Mouse (Mus musculus): ENCODE results near the gene Zrsr1. TPM values are rescaled to one million over a fixed set of nuclear protein-coding genes. Genes with fewer than 3 reads are reported as not detected.

Gene Zrsr1
- 10 to 100 TPM; 57.8 to 76.0 (median 69.8) TPM for total RNA-seq (2022)

- peak; percentile 67 to 76 for DNase-seq (ENCODE audit: low spot score in 2 of 2)
These were observed at the start of gene Zrsr1 for GRCm38 (mm10) chr11:22971835-22972709. TSS of gene Zrsr1 (plus strand) at chr11:22972005.

GRCm38 (mm10) chr11:22922546-22922945 is 49.3 kb upstream of the Zrsr1 start:
- DNase-seq (ENCODE audit: low spot score in 2 of 2), result no peak

DNA sequence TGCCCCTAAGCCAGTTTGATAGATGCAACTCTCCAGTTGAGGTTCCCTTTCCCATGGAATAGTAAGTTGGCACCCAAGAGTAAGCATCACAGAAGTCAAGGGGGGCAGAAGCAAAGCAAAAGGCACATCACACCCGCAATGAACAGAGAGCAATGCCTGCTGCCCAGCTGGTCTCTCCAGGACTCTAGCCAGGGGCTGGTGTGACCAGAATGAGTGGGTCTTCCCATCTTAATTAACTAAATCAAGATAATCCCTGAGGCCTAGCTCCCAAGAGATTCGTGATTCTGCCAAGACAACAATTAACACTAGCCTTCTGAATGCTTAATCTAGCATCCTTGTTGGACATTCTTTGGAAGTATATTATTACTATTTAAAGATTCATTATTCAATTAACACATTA is 48.2 kb upstream of the Zrsr1 start:
- no peak for DNase-seq (ENCODE audit: low spot score in 2 of 2)

DNA sequence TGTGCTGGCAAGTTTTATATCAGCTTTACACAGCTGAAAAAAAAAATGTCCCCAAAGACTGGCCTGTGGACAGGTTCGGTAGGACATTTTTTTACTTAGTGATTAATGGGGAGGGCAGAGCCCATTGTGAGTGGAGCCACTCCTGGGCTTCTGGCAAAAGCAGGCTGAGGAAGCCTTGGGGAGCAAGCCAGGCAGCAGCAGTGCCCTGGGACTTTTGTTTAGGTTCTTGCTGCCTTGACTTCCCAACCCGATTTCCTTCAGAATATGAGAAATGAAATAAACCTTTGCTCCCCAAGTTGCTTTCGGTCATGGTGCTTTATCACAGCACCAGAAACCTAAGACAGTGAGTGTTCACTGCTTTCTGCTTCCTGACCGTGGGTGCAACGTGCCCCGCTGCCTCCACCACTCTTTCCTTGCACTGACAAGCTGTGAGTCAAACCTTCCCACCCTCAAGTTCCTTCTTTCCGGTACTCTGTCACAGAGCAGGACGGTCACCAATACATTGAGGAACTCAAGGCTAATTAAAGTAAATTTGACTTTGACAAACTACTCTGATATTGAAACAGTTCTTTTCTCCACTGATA is 43.1 kb upstream of the Zrsr1 start:
- DNase-seq (ENCODE audit: low spot score in 2 of 2), result no peak

DNA sequence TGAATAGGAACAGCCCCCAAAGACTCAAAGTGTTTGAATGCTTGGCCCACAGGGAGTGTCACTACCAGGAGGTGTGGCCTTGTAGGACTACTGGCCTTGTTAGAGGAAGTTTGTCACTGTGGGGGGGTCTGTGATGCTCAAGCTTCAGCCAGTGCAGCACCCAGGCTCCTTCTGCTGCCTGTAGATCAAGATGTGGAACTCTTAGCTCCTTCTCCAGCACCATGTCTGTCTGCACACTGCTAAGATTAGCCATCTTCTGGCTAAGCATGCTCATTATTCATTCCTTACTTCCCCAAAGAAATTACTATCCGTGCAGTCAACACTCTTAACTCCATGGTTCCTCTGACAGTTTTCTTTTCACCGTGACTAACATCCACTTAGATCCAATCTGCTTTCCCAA is 41.7 kb upstream of the Zrsr1 start:
- no peak for DNase-seq (ENCODE audit: low spot score in 2 of 2)

DNA sequence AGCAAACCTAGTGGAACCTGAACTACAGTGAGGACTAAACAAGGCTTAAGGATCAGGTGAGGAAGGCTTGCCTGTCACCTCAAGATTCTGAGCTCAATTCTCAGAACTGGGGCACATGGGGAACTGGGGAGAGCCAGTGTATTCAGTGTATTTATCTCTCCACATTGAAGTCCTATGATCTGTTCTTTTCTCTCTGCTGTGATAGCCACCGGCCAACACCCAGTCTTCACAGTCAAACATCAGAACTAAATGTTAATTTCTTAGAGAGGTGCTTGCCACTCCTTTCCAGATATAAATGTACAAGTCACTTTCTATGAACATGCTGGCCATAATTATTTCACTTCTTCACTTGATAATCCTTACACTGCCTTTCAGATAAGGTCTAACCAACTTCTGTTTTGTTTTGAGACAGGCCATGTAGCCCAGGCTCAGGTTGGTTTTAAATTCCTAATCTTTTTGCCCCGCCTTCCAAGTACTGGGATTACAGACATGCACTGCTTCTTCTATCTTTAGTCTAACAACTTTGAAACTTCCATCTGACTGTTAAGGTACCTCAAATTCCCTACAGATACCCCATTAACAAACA is 40.4 kb upstream of the Zrsr1 start:
- DNase-seq (ENCODE audit: low spot score in 2 of 2), result no peak

- no peak for DNase-seq (ENCODE audit: low spot score in 2 of 2)
These were observed 39.6 kb upstream of the Zrsr1 start for GRCm38 (mm10) chr11:22932167-22932566.

- no peak for DNase-seq (ENCODE audit: low spot score in 2 of 2)
These were observed 35.2 kb upstream of the Zrsr1 start for GRCm38 (mm10) chr11:22936446-22937125.

DNA sequence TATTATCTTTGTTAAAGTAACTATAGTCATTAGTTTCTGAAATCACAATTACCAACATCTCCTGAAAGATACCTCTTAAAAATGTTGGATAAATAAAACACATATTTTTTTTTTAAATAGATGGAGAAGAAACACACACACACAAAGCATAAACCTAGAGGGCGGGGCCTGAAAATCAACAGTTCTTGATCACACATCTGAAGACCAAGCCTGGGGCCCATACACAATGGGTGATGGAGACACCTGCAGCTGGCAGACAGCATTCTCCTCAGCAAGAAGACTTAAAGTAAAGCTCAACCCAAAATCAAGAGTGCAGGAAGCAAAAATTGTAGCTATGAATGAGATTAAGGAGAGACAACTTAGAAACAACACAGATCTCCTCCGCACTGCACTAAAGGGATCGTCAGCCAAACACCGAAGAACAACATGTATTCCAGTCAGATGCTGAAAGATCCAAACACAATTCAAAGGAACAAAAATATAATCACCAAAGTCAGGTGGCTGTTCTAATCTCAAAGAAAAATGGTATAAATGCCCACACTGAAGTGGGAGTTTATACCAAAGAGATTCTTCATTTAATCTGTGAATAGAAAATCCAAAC is 34.0 kb upstream of the Zrsr1 start:
- no peak for DNase-seq (ENCODE audit: low spot score in 2 of 2)

DNA sequence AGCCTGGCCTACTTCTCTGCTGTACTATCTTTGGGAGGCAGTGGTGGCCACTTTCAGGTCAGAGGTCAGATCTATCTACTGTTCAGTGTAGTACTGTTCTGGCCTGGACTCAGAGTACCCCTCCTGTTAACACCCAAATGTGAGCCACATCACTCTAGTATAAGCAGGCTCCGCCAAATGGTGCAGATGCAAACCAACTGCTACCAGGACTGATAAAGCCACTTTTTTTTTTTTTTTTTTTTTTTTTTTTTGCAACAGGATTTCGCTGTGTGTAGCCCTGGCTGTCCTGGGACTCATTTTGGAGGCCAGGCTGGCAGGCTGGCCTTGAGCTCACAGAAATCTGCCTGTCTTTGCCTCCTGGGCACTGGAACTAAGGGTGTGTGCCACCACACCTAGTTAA is 32.8 kb upstream of the Zrsr1 start:
- DNase-seq (ENCODE audit: low spot score in 2 of 2), result no peak

DNA sequence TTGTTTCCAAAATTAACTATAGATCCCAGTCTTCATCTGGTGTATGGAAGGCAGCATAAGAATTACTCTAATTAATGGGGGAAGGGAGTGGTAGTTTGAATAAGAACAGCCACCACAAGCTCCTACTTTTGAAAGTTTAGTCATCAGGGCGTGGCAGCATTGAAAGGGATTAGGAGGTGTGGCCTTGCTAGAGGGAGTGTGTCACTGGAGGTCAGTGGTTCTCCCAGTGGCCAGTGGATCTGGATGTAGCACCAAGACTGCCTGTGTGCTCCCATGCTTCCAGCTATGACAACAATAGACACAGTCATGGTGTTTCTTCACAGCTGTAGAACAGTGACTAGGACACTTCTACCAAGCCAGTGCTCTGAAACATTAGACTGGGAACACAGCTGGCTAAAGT is 22.7 kb upstream of the Zrsr1 start:
- no peak for DNase-seq (ENCODE audit: low spot score in 2 of 2)

- DNase-seq (ENCODE audit: low spot score in 2 of 2), result no peak
These were observed 21.7 kb upstream of the Zrsr1 start for GRCm38 (mm10) chr11:22950131-22950530.

DNA sequence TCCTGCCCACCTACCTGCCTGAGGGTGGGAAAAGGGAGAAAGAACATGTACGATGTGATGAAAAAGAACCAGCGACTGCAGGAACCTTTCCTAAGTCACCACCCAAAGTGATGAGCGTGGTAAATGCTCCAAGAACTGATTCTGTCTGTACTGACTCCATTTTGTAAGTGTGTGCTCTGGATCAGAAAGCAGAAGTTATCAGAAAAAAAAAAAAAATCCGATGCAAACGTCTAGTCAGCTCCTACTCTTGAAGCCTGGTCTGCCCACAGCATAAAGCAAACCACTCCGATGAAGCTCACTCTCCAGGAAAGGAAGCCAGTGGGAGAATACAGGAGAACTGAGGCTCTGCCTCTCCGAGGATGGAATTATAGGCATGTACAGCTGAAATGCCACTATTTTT is 19.1 kb upstream of the Zrsr1 start:
- DNase-seq (ENCODE audit: low spot score in 2 of 2), result no peak

DNA sequence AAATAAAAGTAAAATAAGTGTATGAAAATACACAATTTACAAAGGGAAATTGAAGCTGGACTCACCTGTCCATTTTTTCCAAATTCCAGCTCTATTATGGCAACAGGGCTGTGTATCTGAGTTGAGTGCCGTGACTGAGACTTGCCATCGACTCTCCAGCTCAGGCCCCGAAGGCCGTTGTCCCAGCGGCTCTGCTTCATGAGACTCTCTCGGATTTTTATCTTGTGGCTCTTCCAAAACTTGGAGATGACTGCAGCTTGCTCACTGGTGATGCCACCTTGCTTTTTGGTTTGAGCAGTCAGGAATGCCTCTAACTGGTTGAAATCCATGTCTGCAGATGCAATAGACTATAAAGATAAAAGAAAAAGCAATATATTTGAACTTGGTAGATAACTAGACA is 15.5 kb upstream of the Zrsr1 start:
- no peak for DNase-seq (ENCODE audit: low spot score in 2 of 2)

DNA sequence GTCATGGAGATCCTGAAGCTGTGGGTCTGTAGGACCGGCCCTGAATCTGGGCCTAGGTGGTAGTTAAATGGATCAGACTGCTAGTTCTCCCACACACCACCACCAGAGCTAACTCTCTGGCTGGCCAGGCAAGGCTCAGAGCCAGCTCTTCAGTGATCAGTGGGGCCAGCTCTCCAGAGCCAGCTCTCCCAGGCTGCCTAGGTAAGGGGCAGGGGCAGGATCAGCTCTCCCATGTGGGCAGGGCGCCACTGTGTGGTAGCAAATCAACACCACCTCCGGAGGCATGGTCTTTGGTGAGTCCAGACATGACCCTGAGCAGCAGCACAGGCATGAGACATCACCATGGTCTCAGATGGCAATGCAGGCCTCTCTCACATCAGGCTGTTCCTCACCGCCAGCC is 15.0 kb upstream of the Zrsr1 start:
- DNase-seq (ENCODE audit: low spot score in 2 of 2), result no peak

GRCm38 (mm10) chr11:22957791-22958374 is 13.9 kb upstream of the Zrsr1 start:
- no peak for DNase-seq (ENCODE audit: low spot score in 2 of 2)

DNA sequence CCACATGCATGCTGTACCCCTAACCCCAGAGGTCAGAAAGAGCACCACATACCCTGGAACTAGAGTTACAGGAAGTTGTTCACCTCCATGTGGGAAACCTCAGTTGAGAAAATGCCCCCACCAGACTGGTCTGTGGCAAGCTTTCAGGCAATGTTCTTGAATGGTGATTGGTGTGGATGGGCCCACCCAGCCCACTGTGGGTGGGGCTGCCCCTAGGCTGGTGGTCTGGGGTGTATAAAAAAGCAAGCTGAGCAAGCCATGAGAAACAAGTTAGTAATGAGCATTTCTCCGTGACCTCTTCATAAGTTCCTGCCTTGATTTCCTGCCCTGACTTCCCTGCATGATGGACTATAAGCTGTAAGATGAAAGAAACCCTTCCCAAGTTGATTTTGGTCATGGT is 9.7 kb upstream of the Zrsr1 start:
- no peak for DNase-seq (ENCODE audit: low spot score in 2 of 2)

- no peak for DNase-seq (ENCODE audit: low spot score in 2 of 2)
These were observed 7.4 kb upstream of the Zrsr1 start for GRCm38 (mm10) chr11:22964401-22964800.

GRCm38 (mm10) chr11:22965503-22965902 is 6.3 kb upstream of the Zrsr1 start:
- no peak for DNase-seq (ENCODE audit: low spot score in 2 of 2)

DNA sequence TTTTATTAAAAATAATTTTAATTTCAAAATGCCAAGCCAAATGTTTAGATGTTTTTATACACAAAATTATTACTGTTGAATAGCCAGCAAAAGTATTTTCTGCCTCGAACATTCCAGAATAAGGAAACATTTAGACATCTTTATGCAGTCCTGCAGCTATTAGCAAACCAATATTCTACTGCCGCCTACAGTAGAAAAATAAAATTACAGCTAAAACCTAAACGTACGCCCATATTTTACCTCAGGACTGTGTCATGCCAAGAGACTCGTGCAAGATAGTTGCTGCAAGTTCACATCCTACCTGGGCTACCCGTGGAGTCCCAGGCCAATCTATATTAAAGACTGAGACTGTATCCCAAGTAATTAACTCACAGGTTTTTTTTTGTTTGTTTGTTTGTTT is 2.3 kb upstream of the Zrsr1 start:
- DNase-seq (ENCODE audit: low spot score in 2 of 2), result no peak

DNA sequence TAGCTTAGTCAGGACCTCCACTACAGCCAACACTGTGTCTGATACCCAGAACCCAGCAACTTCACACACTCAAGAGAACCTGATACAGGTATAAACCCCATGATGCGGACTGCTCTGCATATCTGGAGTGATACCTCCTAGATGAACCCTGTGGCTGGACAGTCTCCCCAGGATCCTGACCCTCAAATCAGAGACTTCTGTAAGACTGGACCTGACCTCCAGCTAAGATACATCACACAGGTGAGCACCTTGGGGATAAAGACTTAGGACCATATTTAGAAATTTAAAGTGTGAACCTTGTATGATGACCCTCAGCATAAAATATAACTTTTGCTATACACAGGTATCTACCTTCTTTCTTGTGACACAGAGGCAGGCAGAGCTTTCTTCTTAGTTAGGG is 1.3 kb upstream of the Zrsr1 start:
- DNase-seq (ENCODE audit: low spot score in 2 of 2), result no peak

All from layer of hippocampus, adult 8-10 months (tissue).